Mouse (Mus musculus) hindbrain, embryonic 13.5 days (tissue): Measurements from ENCODE around the gene Gzmk. TPM values are rescaled to one million over a fixed set of nuclear protein-coding genes. Genes with fewer than 3 reads are reported as not detected.

ENCODE experiments used
- polyA plus RNA-seq: library from polyadenylated mRNA; unstranded; fragments of >200 nt; fragmentation: Nextera tagmentation; extraction: Ambion mirVana; gene quantifications from 2 replicates; pipeline ENCODE4 v1.2.1, GENCODE M21; 2015

The Gzmk gene
- polyA plus RNA-seq, 1 experiment from 2014 or later, result not detected

Other genes starting within 250 kb of the Gzmk start
- 0.91 and 3.0 TPM in 2 replicates for gene Ccno, start 238.1 kb downstream of the Gzmk start, polyA plus RNA-seq
- 0.60 and 1.6 TPM in 2 replicates for gene Mcidas, start 232.1 kb downstream of the Gzmk start, polyA plus RNA-seq
- gene Cdc20b, start 190.8 kb downstream of the Gzmk start, polyA plus RNA-seq, result 0.35 and 0.86 TPM in 2 replicates
- 78.5 and 78.6 TPM in 2 replicates for gene Gpx8, start 179.5 kb downstream of the Gzmk start, polyA plus RNA-seq
- gene Gzma, start 124.9 kb downstream of the Gzmk start, polyA plus RNA-seq, result not detected in 2 replicates
- 1.5 and 1.8 TPM in 2 replicates for gene Esm1, start 16.2 kb downstream of the Gzmk start, polyA plus RNA-seq
- 0.92 and 0.96 TPM in 2 replicates for gene BC067074, start 67.3 kb upstream of the Gzmk start, polyA plus RNA-seq